Mouse (Mus musculus) layer of hippocampus, postnatal 14 days (tissue): Measurements from ENCODE around the gene Igsf11. TPM values are rescaled to one million over a fixed set of nuclear protein-coding genes. Genes with fewer than 3 reads are reported as not detected.

Experiments used
- DNase-seq, 2 experiments: peaks; one replicate each; pipeline ENCODE4 v3.0.0; 2021 to 2022; ENCODE audit warnings: low spot score in 2 of 2, mixed read lengths in 1 of 2
- total RNA-seq, 2 experiments: library from RNA; stranded (reverse); gene quantifications; 2 replicates each; pipeline ENCODE4 v1.2.3; 2021

Igsf11 gene
- total RNA-seq, 2 experiments from 2014 or later: 37.0 to 37.1 TPM

- DNase-seq: no peak
Measured at GRCm38 (mm10) chr16:39065576-39065975, 173.1 kb downstream of the Igsf11 start.

- no peak for DNase-seq
Measured at GRCm38 (mm10) chr16:39071431-39071830, 179.0 kb downstream of the Igsf11 start.

Other genes starting within 250 kb of the Igsf11 start
- 10 to 100 TPM; 24.1 to 25.4 TPM for gene Arhgap31, start 179.4 kb upstream of the Igsf11 start, total RNA-seq
- gene B4galt4, start 150.4 kb upstream of the Igsf11 start, total RNA-seq: 10 to 100 TPM; 28.1 to 35.9 TPM
- gene Upk1b, start 92.3 kb upstream of the Igsf11 start, total RNA-seq: under 1 TPM; 0.52 to 0.67 TPM
- not detected for gene 4930435E12Rik, start 63.9 kb upstream of the Igsf11 start, total RNA-seq